Mouse (Mus musculus): Measurements from ENCODE around the gene Ptgfrn.

DNA sequence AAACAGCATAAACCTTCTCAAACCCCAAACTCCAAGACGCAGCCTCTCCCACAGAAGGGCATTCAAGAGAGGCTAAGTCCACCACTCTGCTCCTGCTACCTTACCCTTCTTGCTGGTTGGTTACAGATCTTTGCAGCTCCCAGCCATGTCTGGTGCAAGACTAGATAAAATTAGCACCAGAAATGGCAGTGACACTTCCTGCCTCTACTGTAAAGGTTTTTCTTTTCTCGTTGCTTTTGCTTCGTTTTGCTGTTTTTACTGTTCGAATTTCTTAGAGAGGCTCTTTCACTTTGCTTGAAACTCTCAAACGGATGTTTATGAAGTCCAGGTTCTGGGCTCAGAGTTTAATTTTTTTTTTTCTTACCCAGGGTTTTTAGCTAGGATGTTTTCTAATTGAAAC lies 89.0 kb downstream of the Ptgfrn start:
- TF ChIP-seq CTCF (IDR thresholded peaks at IDR 0.05; ENCODE audit: borderline replicate concordance, insufficient read depth, low read length) (no peak), POLR2A (IDR thresholded peaks at IDR 0.05; ENCODE audit: low read depth, low read length) (no peak)

Data from embryonic fibroblast, embryonic 13.5 days (primary cell).